Mouse (Mus musculus): Measurements from ENCODE around the gene Adk. TPM values are rescaled to one million over a fixed set of nuclear protein-coding genes. Genes with fewer than 3 reads are reported as not detected.
"Not testable (repeated sequence)": the region's sequence is repeated elsewhere in the genome, so short reads cannot be mapped to it uniquely, and the experiment has no call there.

Adk gene
- polyA plus RNA-seq, 1 experiment = 24.2 TPM

DNA sequence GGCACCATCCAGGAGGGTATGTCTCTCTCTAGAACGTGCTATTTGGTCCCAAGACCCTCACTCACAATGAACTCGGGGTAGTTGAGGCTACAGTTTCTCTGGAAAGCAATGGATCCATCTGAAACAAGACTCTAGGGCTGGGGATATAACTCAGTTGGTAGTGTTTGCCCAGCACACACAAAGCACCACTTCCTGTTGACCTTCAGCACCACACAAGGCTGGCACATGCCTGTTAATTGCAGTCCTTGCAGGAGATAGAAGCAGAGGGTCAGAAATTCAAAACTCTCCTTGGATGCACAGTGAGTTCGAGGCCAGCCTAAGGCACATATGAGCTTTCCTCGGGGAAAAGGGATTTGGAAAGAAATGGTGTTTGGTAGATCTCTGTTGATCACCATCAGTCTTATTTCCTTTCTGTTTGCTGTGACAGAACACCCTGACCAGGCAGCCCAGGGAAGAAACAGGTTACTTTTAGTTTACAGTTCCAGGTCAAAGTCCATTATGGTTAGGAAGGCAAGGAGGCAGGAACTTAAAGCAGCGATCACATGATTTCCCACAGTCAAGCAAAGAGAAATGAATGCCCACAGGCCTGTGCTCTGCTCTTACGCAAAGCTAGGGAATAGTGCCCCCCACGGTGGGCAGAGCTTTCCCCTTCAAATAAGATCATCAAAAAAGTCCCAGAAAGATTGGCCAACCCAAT lies 403.4 kb downstream of the Adk start:
- no peak overlapping the region for H3K4me3 ChIP-seq (ENCODE audit: insufficient read depth, low read length)
- TF ChIP-seq POLR2A (IDR thresholded peaks at IDR 0.05; ENCODE audit: borderline replicate concordance, low read depth, low read length) (no peak), CTCF (IDR thresholded peaks at IDR 0.05; ENCODE audit: low read depth, low read length) (no peak)

DNA sequence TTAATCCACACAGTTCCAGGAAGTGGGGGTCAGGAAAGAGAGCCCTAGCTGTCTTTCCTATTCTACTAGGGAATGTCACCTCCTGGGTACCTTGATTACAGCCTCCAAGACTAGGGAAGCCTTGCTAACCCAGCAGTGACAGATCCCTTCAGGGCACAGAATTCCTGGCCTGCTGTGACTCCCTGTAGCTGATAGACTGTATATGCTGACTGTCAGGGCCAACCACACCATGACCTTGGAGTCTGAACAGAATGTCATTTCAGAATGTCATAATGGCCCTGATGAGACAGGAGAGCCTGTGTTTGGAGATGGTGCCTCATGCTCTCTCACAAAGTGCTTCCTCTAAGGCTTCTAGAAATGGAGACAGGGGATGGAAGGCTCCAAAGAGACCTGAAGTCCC lies 404.2 kb downstream of the Adk start:
- H3K4me3 ChIP-seq (ENCODE audit: insufficient read depth, low read length) = no peak overlapping the region
- H3K4me1 ChIP-seq (ENCODE audit: control insufficient read depth, insufficient read depth, low read length) = no peaks in the 10 kb centered on the region
- TF ChIP-seq CTCF (IDR thresholded peaks at IDR 0.05; ENCODE audit: low read depth, low read length) (no peak), POLR2A (IDR thresholded peaks at IDR 0.05; ENCODE audit: borderline replicate concordance, low read depth, low read length) (no peak)
- H3K27ac ChIP-seq (ENCODE audit: insufficient read depth, low read depth, low read length) = no peak overlapping the region

More for the DNA sequence above, 403.4 kb downstream of the Adk start:
- Histone ChIP-seq H3K4me1 (ENCODE audit: control insufficient read depth, insufficient read depth, low read length) (no peaks in the 10 kb centered on the region), H3K27ac (ENCODE audit: insufficient read depth, low read depth, low read length) (no peak overlapping the region)

DNA sequence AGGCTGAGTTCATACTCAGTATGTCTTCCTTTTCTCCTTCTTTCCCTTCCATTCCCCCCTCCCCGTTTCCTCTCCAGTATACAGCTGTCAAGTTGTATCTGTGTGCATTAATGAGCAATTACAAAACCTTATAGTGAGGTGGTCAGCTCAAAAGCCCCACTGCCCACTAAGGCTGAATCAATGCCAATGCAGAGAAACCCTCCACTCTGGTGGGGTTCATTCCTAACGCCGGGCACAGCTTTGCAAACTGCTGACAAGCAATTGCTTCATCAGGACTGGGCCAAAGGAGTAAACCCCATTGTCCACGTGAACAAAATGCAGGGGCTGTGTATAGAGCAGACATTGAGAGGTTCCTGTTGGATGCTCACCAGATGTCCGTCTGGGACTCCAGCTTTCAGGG lies 405.5 kb downstream of the Adk start:
- Histone ChIP-seq H3K4me3 (ENCODE audit: insufficient read depth, low read length) (no peak overlapping the region), H3K27ac (ENCODE audit: insufficient read depth, low read depth, low read length) (no peak overlapping the region), H3K4me1 (ENCODE audit: control insufficient read depth, insufficient read depth, low read length) (no peaks in the 10 kb centered on the region)
- TF ChIP-seq POLR2A (IDR thresholded peaks at IDR 0.05; ENCODE audit: borderline replicate concordance, low read depth, low read length) = no peak
- TF ChIP-seq CTCF (IDR thresholded peaks at IDR 0.05; ENCODE audit: low read depth, low read length) = no peak

DNA sequence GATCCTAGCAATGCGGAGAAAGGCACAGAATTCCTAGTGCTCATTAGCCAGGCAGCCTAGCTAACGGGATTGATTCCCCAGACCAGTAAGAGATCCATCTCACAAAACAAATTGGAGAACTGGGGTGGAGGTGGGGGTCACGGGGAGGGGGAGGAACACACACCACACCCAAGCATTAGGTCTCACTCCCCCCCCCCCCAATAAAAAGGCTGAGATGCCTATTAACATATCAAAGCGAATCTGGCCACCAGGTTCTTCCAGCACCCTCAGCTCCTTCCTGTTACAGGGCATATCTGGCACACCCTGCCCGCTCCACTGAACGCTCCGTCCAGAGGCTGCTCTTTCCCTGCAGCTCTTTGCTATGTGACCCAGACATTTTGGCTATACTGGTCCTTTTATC lies 406.3 kb downstream of the Adk start:
- no peak for TF ChIP-seq POLR2A (IDR thresholded peaks at IDR 0.05; ENCODE audit: borderline replicate concordance, low read depth, low read length)
- TF ChIP-seq CTCF (IDR thresholded peaks at IDR 0.05; ENCODE audit: low read depth, low read length) = no peak
- Histone ChIP-seq H3K27ac (ENCODE audit: insufficient read depth, low read depth, low read length) (no peak overlapping the region), H3K4me1 (ENCODE audit: control insufficient read depth, insufficient read depth, low read length) (no peaks in the 10 kb centered on the region)

DNA sequence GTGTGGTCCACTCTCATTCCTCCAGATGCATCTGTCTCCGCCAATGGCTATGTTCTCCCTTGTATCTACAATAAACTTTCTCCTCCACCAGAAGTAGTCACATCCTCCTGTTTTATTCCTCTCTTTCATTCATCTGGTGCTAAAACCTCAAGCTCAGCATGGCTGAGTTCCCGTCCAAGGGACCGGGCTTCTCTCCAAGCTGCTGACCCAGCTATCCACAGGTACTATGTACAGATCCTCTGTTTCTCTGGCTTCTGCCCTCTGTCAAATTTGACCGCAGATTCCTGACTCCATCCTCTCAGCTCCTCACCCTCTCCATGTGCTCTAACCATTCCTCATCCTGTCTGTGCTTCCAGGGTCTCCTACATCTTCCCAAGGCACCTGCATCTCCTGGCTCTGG lies 406.8 kb downstream of the Adk start:
- H3K27ac ChIP-seq (ENCODE audit: insufficient read depth, low read depth, low read length) = no peak overlapping the region
- H3K4me1 ChIP-seq (ENCODE audit: control insufficient read depth, insufficient read depth, low read length) = no peaks in the 10 kb centered on the region
- TF ChIP-seq CTCF (IDR thresholded peaks at IDR 0.05; ENCODE audit: low read depth, low read length) (no peak), POLR2A (IDR thresholded peaks at IDR 0.05; ENCODE audit: borderline replicate concordance, low read depth, low read length) (no peak)
- no peak overlapping the region for H3K4me3 ChIP-seq (ENCODE audit: insufficient read depth, low read length)

More for the DNA sequence above, 406.3 kb downstream of the Adk start:
- H3K4me3 ChIP-seq (ENCODE audit: insufficient read depth, low read length) = no peak overlapping the region

DNA sequence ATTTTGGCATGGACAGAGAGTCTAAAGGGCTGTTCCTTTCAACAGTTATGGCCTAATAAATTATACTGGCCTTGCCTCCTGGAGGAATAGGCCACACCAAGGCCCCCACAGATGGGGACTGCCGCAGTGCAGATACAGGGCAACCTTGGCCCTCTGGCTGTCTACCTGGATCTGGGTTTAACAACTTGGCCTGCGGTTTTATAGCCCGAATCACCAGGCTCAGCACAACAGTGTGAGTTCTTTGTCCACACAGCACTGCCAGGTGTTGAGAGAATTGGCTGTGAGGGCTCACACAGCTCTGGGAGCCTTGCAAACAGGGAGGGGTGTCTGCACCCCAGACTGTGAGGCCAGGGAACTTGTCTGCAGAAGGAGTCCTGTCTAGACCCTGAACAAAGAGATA lies 410.0 kb downstream of the Adk start:
- Histone ChIP-seq H3K4me3 (ENCODE audit: insufficient read depth, low read length) (no peak overlapping the region), H3K27ac (ENCODE audit: insufficient read depth, low read depth, low read length) (no peak overlapping the region), H3K4me1 (ENCODE audit: control insufficient read depth, insufficient read depth, low read length) (no peaks in the 10 kb centered on the region)
- no peak for TF ChIP-seq POLR2A (IDR thresholded peaks at IDR 0.05; ENCODE audit: borderline replicate concordance, low read depth, low read length)
- no peak for TF ChIP-seq CTCF (IDR thresholded peaks at IDR 0.05; ENCODE audit: low read depth, low read length)

DNA sequence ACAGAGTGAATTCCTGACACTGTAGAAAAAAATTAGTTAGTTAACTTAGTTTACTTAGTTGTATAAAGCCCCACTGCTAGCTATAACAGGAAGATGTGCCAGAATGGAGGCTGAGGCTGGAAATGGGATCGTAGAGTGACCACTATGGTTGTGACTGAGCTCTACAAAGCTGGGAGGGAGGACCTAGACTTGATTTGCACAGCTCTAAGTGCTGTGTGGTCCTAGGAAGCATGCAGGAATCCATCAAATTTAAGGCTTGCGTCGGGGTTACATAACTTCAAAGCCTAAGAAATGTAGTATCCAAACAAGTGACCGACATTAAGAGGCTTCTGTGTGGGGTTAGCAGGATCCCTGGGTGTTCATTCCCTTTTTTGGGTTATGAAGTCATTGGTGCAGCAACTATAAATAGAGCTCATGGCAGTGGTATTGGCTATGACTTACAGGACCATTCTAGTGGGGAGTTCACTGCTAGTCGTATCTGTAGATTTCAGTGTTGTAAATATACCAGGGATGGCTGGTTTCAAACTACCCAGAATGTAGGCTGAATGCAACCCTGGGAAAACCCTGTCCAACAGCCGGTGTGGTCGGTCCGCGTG lies 410.8 kb downstream of the Adk start:
- Histone ChIP-seq H3K4me3 (ENCODE audit: insufficient read depth, low read length) (no peak overlapping the region), H3K4me1 (ENCODE audit: control insufficient read depth, insufficient read depth, low read length) (no peaks in the 10 kb centered on the region), H3K27ac (ENCODE audit: insufficient read depth, low read depth, low read length) (no peak overlapping the region)
- TF ChIP-seq CTCF (IDR thresholded peaks at IDR 0.05; ENCODE audit: low read depth, low read length) = no peak
- no peak for TF ChIP-seq POLR2A (IDR thresholded peaks at IDR 0.05; ENCODE audit: borderline replicate concordance, low read depth, low read length)

DNA sequence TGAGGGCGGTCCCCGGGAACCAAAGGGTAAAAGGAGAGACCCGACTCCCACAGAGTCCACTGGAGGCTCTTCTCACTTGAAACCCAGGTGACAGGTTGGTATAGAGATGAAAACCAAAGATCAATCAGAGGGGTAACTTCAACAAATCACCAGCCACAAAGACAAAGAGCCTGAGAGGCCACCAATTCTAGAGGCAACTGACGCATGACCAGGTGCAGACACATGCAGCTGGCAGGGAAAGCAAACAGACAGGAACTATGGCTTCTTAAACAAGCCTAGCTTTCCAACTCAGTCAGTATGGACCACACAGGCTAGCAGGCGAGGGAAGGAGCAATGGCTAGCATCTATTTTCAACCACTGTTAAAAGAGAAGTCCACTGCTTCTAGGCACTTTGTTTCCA lies 418.0 kb downstream of the Adk start:
- TF ChIP-seq POLR2A (IDR thresholded peaks at IDR 0.05; ENCODE audit: borderline replicate concordance, low read depth, low read length) (no peak), CTCF (IDR thresholded peaks at IDR 0.05; ENCODE audit: low read depth, low read length) (no peak)
- H3K27ac ChIP-seq (ENCODE audit: insufficient read depth, low read depth, low read length) = no peak overlapping the region
- H3K4me1 ChIP-seq (ENCODE audit: control insufficient read depth, insufficient read depth, low read length) = no peaks in the 10 kb centered on the region
- no peak overlapping the region for H3K4me3 ChIP-seq (ENCODE audit: insufficient read depth, low read length)

DNA sequence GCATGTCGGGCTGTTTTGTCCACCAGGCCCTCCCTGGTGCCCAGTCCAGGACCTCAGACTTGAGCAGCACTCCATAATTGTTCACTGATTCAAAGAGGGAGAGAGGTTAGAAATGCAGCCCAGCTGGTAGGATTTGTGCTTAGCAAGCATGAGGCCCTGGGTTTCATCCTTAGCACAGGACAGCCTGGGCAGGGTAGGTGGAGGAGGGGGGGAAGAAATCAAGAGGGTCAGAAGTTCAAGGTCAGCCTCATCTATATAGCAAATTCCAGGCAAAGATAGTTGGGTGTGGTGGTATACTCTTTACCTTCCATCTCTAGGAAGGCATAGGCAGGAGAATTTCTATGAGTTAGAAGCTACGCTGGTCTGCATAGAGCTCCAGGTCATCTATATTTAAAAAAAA lies 419.6 kb downstream of the Adk start:
- TF ChIP-seq POLR2A (IDR thresholded peaks at IDR 0.05; ENCODE audit: borderline replicate concordance, low read depth, low read length) = no peak
- no peak for TF ChIP-seq CTCF (IDR thresholded peaks at IDR 0.05; ENCODE audit: low read depth, low read length)
- H3K27ac ChIP-seq (ENCODE audit: insufficient read depth, low read depth, low read length) = no peak overlapping the region

DNA sequence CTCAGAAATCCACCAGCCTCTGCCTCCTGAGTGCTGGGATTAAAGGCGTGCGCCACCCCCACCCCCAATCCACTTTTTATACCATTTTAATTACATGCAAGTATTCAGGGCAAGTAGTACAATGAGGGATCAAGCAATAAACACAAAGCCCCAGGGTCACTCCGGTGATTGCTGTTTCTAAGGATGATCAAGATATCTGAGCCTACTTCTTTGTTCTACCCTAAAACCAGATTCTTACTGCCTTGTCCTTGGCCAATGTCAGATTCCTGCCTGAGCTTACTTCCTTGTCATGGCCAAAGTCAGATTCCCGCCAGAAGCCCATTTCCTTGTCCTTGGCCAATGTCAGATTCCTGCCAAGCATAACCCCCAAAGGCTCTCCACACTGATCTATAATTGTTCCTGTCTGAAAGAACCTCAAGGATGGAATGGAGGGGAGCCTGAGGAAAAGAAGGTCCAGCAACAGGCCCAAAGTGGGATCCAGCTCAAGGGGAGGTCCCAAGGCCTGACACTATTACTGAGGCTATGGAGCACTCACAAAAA lies 422.3 kb downstream of the Adk start:
- not testable (repeated sequence) for H3K4me1 ChIP-seq (ENCODE audit: control insufficient read depth, insufficient read depth, low read length); H3K4me3 ChIP-seq (ENCODE audit: insufficient read depth, low read length); H3K27ac ChIP-seq (ENCODE audit: insufficient read depth, low read depth, low read length)

More for the DNA sequence above, 419.6 kb downstream of the Adk start:
- no peak overlapping the region for H3K4me3 ChIP-seq (ENCODE audit: insufficient read depth, low read length)
- no peaks in the 10 kb centered on the region for H3K4me1 ChIP-seq (ENCODE audit: control insufficient read depth, insufficient read depth, low read length)

Measured in bone marrow macrophage, adult 2 months (primary cell).